Mouse (Mus musculus): ENCODE data around the gene Olfr516. TPM values are rescaled to one million over a fixed set of nuclear protein-coding genes. Genes with fewer than 3 reads are reported as not detected.

Olfr516 gene
- not detected for polyA plus RNA-seq (2014; fragmentation: Illumina TruSeq; extraction: RNeasy Lipid Tissue Mini Kit (QIAGEN cat#74804); ENCODE audit: low read depth, low replicate concordance)

GRCm38 (mm10) chr7:108850429-108850828 lies at the start of gene Olfr516:
Gene Olfr516 (minus strand): TSS chr7:108850529.

GRCm38 (mm10) chr7:108894320-108894719 lies 44.0 kb upstream of the Olfr516 start, which contains the start of gene Olfr519:
Gene Olfr519 (minus strand): TSS chr7:108894420.

GRCm38 (mm10) chr7:108884906-108885305 lies 34.6 kb upstream of the Olfr516 start, which contains the start of gene Olfr518:
Gene Olfr518 (minus strand): TSS chr7:108885006.

GRCm38 (mm10) chr7:108872279-108872678 lies 21.9 kb upstream of the Olfr516 start, which contains the start of gene Olfr517:
Gene Olfr517 (minus strand): TSS chr7:108872379.

GRCm38 (mm10) chr7:108825897-108826296 lies 24.4 kb downstream of the Olfr516 start, which contains the start of gene Olfr514:
Gene Olfr514 (minus strand): TSS chr7:108825997.

Other genes starting within 250 kb of the Olfr516 start
- not detected for gene Olfr506, start 239.7 kb downstream of the Olfr516 start, polyA plus RNA-seq (2014; fragmentation: Illumina TruSeq; extraction: RNeasy Lipid Tissue Mini Kit (QIAGEN cat#74804); ENCODE audit: low read depth, low replicate concordance)
- not detected for gene Olfr507, start 228.7 kb downstream of the Olfr516 start, polyA plus RNA-seq (2014; fragmentation: Illumina TruSeq; extraction: RNeasy Lipid Tissue Mini Kit (QIAGEN cat#74804); ENCODE audit: low read depth, low replicate concordance)
- gene Olfr508, start 220.5 kb downstream of the Olfr516 start, polyA plus RNA-seq (2014; fragmentation: Illumina TruSeq; extraction: RNeasy Lipid Tissue Mini Kit (QIAGEN cat#74804); ENCODE audit: low read depth, low replicate concordance): not detected
- not detected for gene Olfr509, start 198.6 kb downstream of the Olfr516 start, polyA plus RNA-seq (2014; fragmentation: Illumina TruSeq; extraction: RNeasy Lipid Tissue Mini Kit (QIAGEN cat#74804); ENCODE audit: low read depth, low replicate concordance)
- gene Olfr510, start 184.1 kb downstream of the Olfr516 start, polyA plus RNA-seq (2014; fragmentation: Illumina TruSeq; extraction: RNeasy Lipid Tissue Mini Kit (QIAGEN cat#74804); ENCODE audit: low read depth, low replicate concordance): not detected
- not detected for gene Olfr512, start 137.2 kb downstream of the Olfr516 start, polyA plus RNA-seq (2014; fragmentation: Illumina TruSeq; extraction: RNeasy Lipid Tissue Mini Kit (QIAGEN cat#74804); ENCODE audit: low read depth, low replicate concordance)
- gene Olfr513, start 99.6 kb downstream of the Olfr516 start, polyA plus RNA-seq (2014; fragmentation: Illumina TruSeq; extraction: RNeasy Lipid Tissue Mini Kit (QIAGEN cat#74804); ENCODE audit: low read depth, low replicate concordance): not detected
- not detected for gene Olfr514, start 24.5 kb downstream of the Olfr516 start, polyA plus RNA-seq (2014; fragmentation: Illumina TruSeq; extraction: RNeasy Lipid Tissue Mini Kit (QIAGEN cat#74804); ENCODE audit: low read depth, low replicate concordance)
- not detected for gene Olfr517, start 21.9 kb upstream of the Olfr516 start, polyA plus RNA-seq (2014; fragmentation: Illumina TruSeq; extraction: RNeasy Lipid Tissue Mini Kit (QIAGEN cat#74804); ENCODE audit: low read depth, low replicate concordance)
- gene Olfr518, start 34.5 kb upstream of the Olfr516 start, polyA plus RNA-seq (2014; fragmentation: Illumina TruSeq; extraction: RNeasy Lipid Tissue Mini Kit (QIAGEN cat#74804); ENCODE audit: low read depth, low replicate concordance): not detected
- not detected for gene Olfr519, start 43.9 kb upstream of the Olfr516 start, polyA plus RNA-seq (2014; fragmentation: Illumina TruSeq; extraction: RNeasy Lipid Tissue Mini Kit (QIAGEN cat#74804); ENCODE audit: low read depth, low replicate concordance)
- 18.9 TPM for gene Nlrp10, start 79.6 kb upstream of the Olfr516 start, polyA plus RNA-seq (2014; fragmentation: Illumina TruSeq; extraction: RNeasy Lipid Tissue Mini Kit (QIAGEN cat#74804); ENCODE audit: low read depth, low replicate concordance)
- gene Eif3f, start 83.9 kb upstream of the Olfr516 start, polyA plus RNA-seq (2014; fragmentation: Illumina TruSeq; extraction: RNeasy Lipid Tissue Mini Kit (QIAGEN cat#74804); ENCODE audit: low read depth, low replicate concordance): 84.8 TPM
- 0.52 TPM for gene Tub, start 99.8 kb upstream of the Olfr516 start, polyA plus RNA-seq (2014; fragmentation: Illumina TruSeq; extraction: RNeasy Lipid Tissue Mini Kit (QIAGEN cat#74804); ENCODE audit: low read depth, low replicate concordance)
- gene Ric3, start 232.8 kb upstream of the Olfr516 start, polyA plus RNA-seq (2014; fragmentation: Illumina TruSeq; extraction: RNeasy Lipid Tissue Mini Kit (QIAGEN cat#74804); ENCODE audit: low read depth, low replicate concordance): 1.6 TPM

Measured in heart, adult 10 weeks (tissue).